Mouse (Mus musculus): ENCODE measurements around the gene 2010111I01Rik. TPM values are rescaled to one million over a fixed set of nuclear protein-coding genes. Genes with fewer than 3 reads are reported as not detected.

The 2010111I01Rik gene
- polyA plus RNA-seq, 1 experiment = 26.6 TPM

GRCm38 (mm10) chr13:63187145-63188143 lies 222.8 kb downstream of the 2010111I01Rik start:
- Histone ChIP-seq H3K4me1 (ENCODE audit: control insufficient read depth, insufficient read depth, low read length) (no peaks in the 10 kb centered on the region), H3K4me3 (ENCODE audit: control insufficient read depth, low read depth, low read length) (no peak overlapping the region), H3K27me3 (ENCODE audit: control insufficient read depth, insufficient read depth, low read length) (no peaks in the 10 kb centered on the region), H3K27ac (ENCODE audit: control insufficient read depth, insufficient read depth, low read depth, low read length) (no peak overlapping the region), H3K36me3 (ENCODE audit: control insufficient read depth, insufficient read depth, low read length) (no peaks in the 10 kb centered on the region)
- TF ChIP-seq CTCF (IDR thresholded peaks at IDR 0.05; ENCODE audit: control insufficient read depth, insufficient read depth, insufficient replicate concordance, low read depth, low read length) (no peak), POLR2A (IDR thresholded peaks at IDR 0.05; ENCODE audit: control insufficient read depth, low read depth, low read length) (no peak)

GRCm38 (mm10) chr13:63188306-63188705 lies 223.6 kb downstream of the 2010111I01Rik start:
- no peak overlapping the region for H3K27ac ChIP-seq (ENCODE audit: control insufficient read depth, insufficient read depth, low read depth, low read length)

GRCm38 (mm10) chr13:63188811-63189210 lies 224.1 kb downstream of the 2010111I01Rik start:
- TF ChIP-seq CTCF (IDR thresholded peaks at IDR 0.05; ENCODE audit: control insufficient read depth, insufficient read depth, insufficient replicate concordance, low read depth, low read length) (no peak), POLR2A (IDR thresholded peaks at IDR 0.05; ENCODE audit: control insufficient read depth, low read depth, low read length) (no peak)
- H3K4me1 ChIP-seq (ENCODE audit: control insufficient read depth, insufficient read depth, low read length) = no peaks in the 10 kb centered on the region
- H3K4me3 ChIP-seq (ENCODE audit: control insufficient read depth, low read depth, low read length) = no peak overlapping the region
- no peaks in the 10 kb centered on the region for H3K27me3 ChIP-seq (ENCODE audit: control insufficient read depth, insufficient read depth, low read length)
- no peak overlapping the region for H3K27ac ChIP-seq (ENCODE audit: control insufficient read depth, insufficient read depth, low read depth, low read length)
- no peaks in the 10 kb centered on the region for H3K36me3 ChIP-seq (ENCODE audit: control insufficient read depth, insufficient read depth, low read length)

More at GRCm38 (mm10) chr13:63188306-63188705, 223.6 kb downstream of the 2010111I01Rik start:
- Histone ChIP-seq H3K4me3 (ENCODE audit: control insufficient read depth, low read depth, low read length) (no peak overlapping the region), H3K27me3 (ENCODE audit: control insufficient read depth, insufficient read depth, low read length) (no peaks in the 10 kb centered on the region), H3K36me3 (ENCODE audit: control insufficient read depth, insufficient read depth, low read length) (no peaks in the 10 kb centered on the region), H3K4me1 (ENCODE audit: control insufficient read depth, insufficient read depth, low read length) (no peaks in the 10 kb centered on the region)
- TF ChIP-seq CTCF (IDR thresholded peaks at IDR 0.05; ENCODE audit: control insufficient read depth, insufficient read depth, insufficient replicate concordance, low read depth, low read length) (no peak), POLR2A (IDR thresholded peaks at IDR 0.05; ENCODE audit: control insufficient read depth, low read depth, low read length) (no peak)

- Histone ChIP-seq H3K27ac (ENCODE audit: control insufficient read depth, insufficient read depth, low read depth, low read length) (no peak overlapping the region), H3K27me3 (ENCODE audit: control insufficient read depth, insufficient read depth, low read length) (no peaks in the 10 kb centered on the region), H3K36me3 (ENCODE audit: control insufficient read depth, insufficient read depth, low read length) (no peaks in the 10 kb centered on the region), H3K4me1 (ENCODE audit: control insufficient read depth, insufficient read depth, low read length) (no peaks in the 10 kb centered on the region), H3K4me3 (ENCODE audit: control insufficient read depth, low read depth, low read length) (no peak overlapping the region)
- no peak for TF ChIP-seq POLR2A (IDR thresholded peaks at IDR 0.05; ENCODE audit: control insufficient read depth, low read depth, low read length)
- TF ChIP-seq CTCF (IDR thresholded peaks at IDR 0.05; ENCODE audit: control insufficient read depth, insufficient read depth, insufficient replicate concordance, low read depth, low read length) = no peak
Measured at GRCm38 (mm10) chr13:63193423-63193822, 228.7 kb downstream of the 2010111I01Rik start.

- H3K27me3 ChIP-seq (ENCODE audit: control insufficient read depth, insufficient read depth, low read length) = no peaks in the 10 kb centered on the region
- no peaks in the 10 kb centered on the region for H3K36me3 ChIP-seq (ENCODE audit: control insufficient read depth, insufficient read depth, low read length)
- no peak overlapping the region for H3K27ac ChIP-seq (ENCODE audit: control insufficient read depth, insufficient read depth, low read depth, low read length)
- H3K4me1 ChIP-seq (ENCODE audit: control insufficient read depth, insufficient read depth, low read length) = no peaks in the 10 kb centered on the region
- no peak overlapping the region for H3K4me3 ChIP-seq (ENCODE audit: control insufficient read depth, low read depth, low read length)
- TF ChIP-seq POLR2A (IDR thresholded peaks at IDR 0.05; ENCODE audit: control insufficient read depth, low read depth, low read length) (no peak), CTCF (IDR thresholded peaks at IDR 0.05; ENCODE audit: control insufficient read depth, insufficient read depth, insufficient replicate concordance, low read depth, low read length) (no peak)
Measured at GRCm38 (mm10) chr13:63198038-63198437, 233.3 kb downstream of the 2010111I01Rik start.

GRCm38 (mm10) chr13:63199588-63199987 lies 234.9 kb downstream of the 2010111I01Rik start:
- Histone ChIP-seq H3K4me1 (ENCODE audit: control insufficient read depth, insufficient read depth, low read length) (no peaks in the 10 kb centered on the region), H3K27ac (ENCODE audit: control insufficient read depth, insufficient read depth, low read depth, low read length) (no peak overlapping the region), H3K36me3 (ENCODE audit: control insufficient read depth, insufficient read depth, low read length) (no peaks in the 10 kb centered on the region), H3K27me3 (ENCODE audit: control insufficient read depth, insufficient read depth, low read length) (no peaks in the 10 kb centered on the region), H3K4me3 (ENCODE audit: control insufficient read depth, low read depth, low read length) (no peak overlapping the region)
- no peak for TF ChIP-seq POLR2A (IDR thresholded peaks at IDR 0.05; ENCODE audit: control insufficient read depth, low read depth, low read length)

GRCm38 (mm10) chr13:63203502-63204278 lies 239.0 kb downstream of the 2010111I01Rik start:
- Histone ChIP-seq H3K4me1 (ENCODE audit: control insufficient read depth, insufficient read depth, low read length) (no peaks in the 10 kb centered on the region), H3K27me3 (ENCODE audit: control insufficient read depth, insufficient read depth, low read length) (no peaks in the 10 kb centered on the region), H3K27ac (ENCODE audit: control insufficient read depth, insufficient read depth, low read depth, low read length) (no peak overlapping the region), H3K4me3 (ENCODE audit: control insufficient read depth, low read depth, low read length) (no peak overlapping the region), H3K36me3 (ENCODE audit: control insufficient read depth, insufficient read depth, low read length) (no peaks in the 10 kb centered on the region)
- TF ChIP-seq CTCF (IDR thresholded peaks at IDR 0.05; ENCODE audit: control insufficient read depth, insufficient read depth, insufficient replicate concordance, low read depth, low read length) (no peak), POLR2A (IDR thresholded peaks at IDR 0.05; ENCODE audit: control insufficient read depth, low read depth, low read length) (no peak)
